Mouse (Mus musculus) bone marrow, adult 2 months (tissue): Measurements from ENCODE around the gene Rnf169.

Experiments used
- CTCF ChIP-seq: fragments of 200-500 bp; IDR thresholded peaks from 2 replicates; pipeline ENCODE4 v1.5.1; 2011; ENCODE audit warnings: low read length, control low read depth; ENCODE audit not compliant: control insufficient read depth, insufficient read depth
- POLR2A ChIP-seq: fragments of 200-500 bp; IDR thresholded peaks from 2 replicates; pipeline ENCODE4 v1.6.1; 2011; ENCODE audit warnings: low read depth, mild to moderate bottlenecking, control low read depth, low read length, borderline replicate concordance; ENCODE audit not compliant: control insufficient read depth

GRCm38 (mm10) chr7:99919164-99919563, 61.1 kb downstream of the Rnf169 start:
- TF ChIP-seq CTCF: no peak
- TF ChIP-seq POLR2A: no peak
